Mouse (Mus musculus) erythroblast, embryonic 14.5 days (primary cell): ENCODE data around the gene Cmtm2b. TPM values are rescaled to one million over a fixed set of nuclear protein-coding genes. Genes with fewer than 3 reads are reported as not detected.

Experiments
- H3K27me3 ChIP-seq: 2 replicates; pipeline ENCODE4 v1.6.1; 2012; ENCODE audit warnings: inconsistent platforms; ENCODE audit not compliant: control insufficient read depth
- H3K36me3 ChIP-seq: 2 replicates; pipeline ENCODE4 v1.6.1; 2012; ENCODE audit warnings: mild to moderate bottlenecking, inconsistent platforms; ENCODE audit not compliant: control insufficient read depth
- H3K4me1 ChIP-seq: 2 replicates; pipeline ENCODE4 v1.6.1; 2012; ENCODE audit warnings: inconsistent platforms; ENCODE audit not compliant: control insufficient read depth
- H3K4me3 ChIP-seq: replicated peaks from 2 replicates; pipeline ENCODE3; 2012; ENCODE audit warnings: moderate library complexity, mild to moderate bottlenecking, inconsistent platforms
- H3K9me3 ChIP-seq: 2 replicates; pipeline ENCODE4 v1.6.1; 2012; ENCODE audit warnings: low read length, inconsistent platforms, mixed read lengths; ENCODE audit not compliant: control insufficient read depth
- GATA1 ChIP-seq: IDR thresholded peaks from 2 replicates; pipeline ENCODE4 v1.6.1; 2012; ENCODE audit warnings: low read length, inconsistent platforms, mixed read lengths
- TAL1 ChIP-seq: IDR thresholded peaks from 3 replicates; pipeline ENCODE4 v1.6.1; 2012; ENCODE audit warnings: low read length, inconsistent platforms, mixed read lengths
- polyA plus RNA-seq: library from polyadenylated mRNA; stranded (reverse); fragments of >175 nt; gene quantifications from 2 replicates; pipeline ENCODE4 v1.2.3, GENCODE M21; 2012

The Cmtm2b gene
- polyA plus RNA-seq, 1 experiment: not detected

- Histone ChIP-seq H3K36me3 (no peaks in the 10 kb centered on the region), H3K4me1 (no peaks in the 10 kb centered on the region), H3K4me3 (no peak overlapping the region), H3K27me3 (no peaks in the 10 kb centered on the region), H3K9me3 (no peaks in the 10 kb centered on the region)
- no peak for TF ChIP-seq TAL1
Observed at GRCm38 (mm10) chr8:104375959-104376358, 53.9 kb downstream of the Cmtm2b start.

DNA sequence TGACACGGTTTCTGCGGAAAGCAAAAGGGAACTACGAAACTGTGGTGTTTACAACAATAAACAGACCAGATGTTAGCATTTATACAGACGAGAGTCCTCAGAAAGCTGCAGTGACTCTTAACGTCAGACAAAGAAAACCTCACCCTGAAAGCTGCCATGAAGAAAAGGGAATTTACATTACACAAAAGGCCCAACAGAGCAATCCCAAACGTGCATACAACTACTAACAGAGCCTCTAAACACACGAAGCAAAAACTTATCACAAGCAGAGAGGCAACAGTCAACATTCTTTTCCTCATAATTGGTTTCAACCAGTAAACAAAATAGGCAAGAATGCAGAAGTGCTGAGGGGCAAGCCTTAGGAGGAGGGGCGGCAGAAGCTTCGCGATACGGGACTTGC is 54.6 kb downstream of the Cmtm2b start:
- Histone ChIP-seq H3K9me3 (no peaks in the 10 kb centered on the region), H3K4me3 (no peak overlapping the region), H3K27me3 (no peaks in the 10 kb centered on the region), H3K36me3 (no peaks in the 10 kb centered on the region), H3K4me1 (no peaks in the 10 kb centered on the region)
- no peak for TF ChIP-seq GATA1
- TF ChIP-seq TAL1: no peak

DNA sequence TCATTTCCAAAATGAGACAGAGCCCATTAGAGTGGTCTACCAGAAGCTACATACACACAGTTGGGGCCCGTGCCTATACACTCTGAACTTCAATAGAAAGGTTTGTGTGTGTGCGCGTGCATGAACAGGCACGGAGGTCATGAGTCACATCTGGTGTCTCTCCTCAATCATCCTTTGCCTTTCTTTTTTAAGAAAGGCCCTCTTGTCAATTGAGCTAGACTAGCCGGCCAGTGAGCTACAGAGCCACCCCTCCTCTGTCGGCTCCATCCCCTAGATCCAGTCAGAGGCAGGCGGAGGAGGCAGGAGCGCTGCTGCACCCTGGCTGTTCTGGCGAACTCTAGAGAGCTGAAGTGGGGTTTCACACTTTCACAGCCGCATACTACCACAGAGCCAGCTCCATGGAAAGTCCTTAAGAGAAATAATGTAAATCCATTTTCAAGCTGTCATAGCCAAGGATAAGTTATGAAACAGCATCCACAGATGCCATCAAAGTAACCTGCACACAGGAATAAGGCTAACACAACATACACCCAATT is 57.3 kb downstream of the Cmtm2b start:
- H3K36me3 ChIP-seq: no peaks in the 10 kb centered on the region
- no peak for TF ChIP-seq TAL1
- no peak for TF ChIP-seq GATA1

DNA sequence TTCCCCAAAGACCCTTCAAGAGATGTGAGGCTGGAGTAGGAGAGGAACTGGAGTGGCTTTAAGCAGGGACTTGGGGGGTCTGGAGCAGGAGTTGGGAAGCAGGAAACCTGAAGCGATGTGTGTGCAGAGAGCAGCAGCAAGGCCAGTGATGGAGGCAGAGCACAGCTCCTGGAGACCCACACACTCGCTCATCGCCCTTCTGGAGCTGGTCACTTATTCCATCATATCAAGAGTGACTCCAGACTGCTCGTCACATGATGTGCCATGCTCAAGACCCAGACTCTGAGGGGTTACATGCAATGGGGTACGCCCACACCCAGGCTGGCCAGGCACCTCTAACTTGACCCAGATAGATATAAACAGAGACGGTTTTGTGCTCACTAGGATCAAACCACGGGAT is 58.2 kb downstream of the Cmtm2b start:
- Histone ChIP-seq H3K9me3 (no peaks in the 10 kb centered on the region), H3K27me3 (no peaks in the 10 kb centered on the region), H3K4me3 (no peak overlapping the region), H3K36me3 (no peaks in the 10 kb centered on the region), H3K4me1 (no peaks in the 10 kb centered on the region)
- no peak for TF ChIP-seq TAL1
- no peak for TF ChIP-seq GATA1

More for the DNA sequence above, 57.3 kb downstream of the Cmtm2b start:
- Histone ChIP-seq H3K9me3 (no peaks in the 10 kb centered on the region), H3K4me1 (no peaks in the 10 kb centered on the region), H3K27me3 (no peaks in the 10 kb centered on the region), H3K4me3 (no peak overlapping the region)

Other genes starting within 250 kb of the Cmtm2b start
- gene Cdh5, start 220.6 kb upstream of the Cmtm2b start, polyA plus RNA-seq: 0.10 and 0.64 TPM in 2 replicates
- gene Bean1, start 151.8 kb upstream of the Cmtm2b start, polyA plus RNA-seq: not detected in 2 replicates
- gene Tk2, start 73.7 kb upstream of the Cmtm2b start, polyA plus RNA-seq: 0.19 and 0.23 TPM in 2 replicates
- 0.07 TPM in 1 of 2 replicates, not detected in the other for gene Cklf, start 71.4 kb upstream of the Cmtm2b start, polyA plus RNA-seq
- gene Cmtm2a, start 29.0 kb upstream of the Cmtm2b start, polyA plus RNA-seq: not detected in 2 replicates
- not detected in 2 replicates for gene Gm45711, start 12.1 kb upstream of the Cmtm2b start, polyA plus RNA-seq
- not detected in 2 replicates for gene Cmtm1, start 12.1 kb upstream of the Cmtm2b start, polyA plus RNA-seq
- gene Gm11020, start 663 bp upstream of the Cmtm2b start, polyA plus RNA-seq: not detected in 2 replicates
- gene Cmtm3, start 17.2 kb downstream of the Cmtm2b start, polyA plus RNA-seq: 0.26 and 0.44 TPM in 2 replicates
- gene Cmtm4, start 73.6 kb downstream of the Cmtm2b start, polyA plus RNA-seq: 0.01 and 0.02 TPM in 2 replicates
- gene Dync1li2, start 120.8 kb downstream of the Cmtm2b start, polyA plus RNA-seq: 1.1 and 1.4 TPM in 2 replicates
- gene Terb1, start 187.7 kb downstream of the Cmtm2b start, polyA plus RNA-seq: not detected in 2 replicates
- 0.29 and 0.39 TPM in 2 replicates for gene Nae1, start 212.4 kb downstream of the Cmtm2b start, polyA plus RNA-seq
- not detected in 2 replicates for gene Car7, start 212.5 kb downstream of the Cmtm2b start, polyA plus RNA-seq